Mouse (Mus musculus): ENCODE results near the gene Camk2n1.

DNA sequence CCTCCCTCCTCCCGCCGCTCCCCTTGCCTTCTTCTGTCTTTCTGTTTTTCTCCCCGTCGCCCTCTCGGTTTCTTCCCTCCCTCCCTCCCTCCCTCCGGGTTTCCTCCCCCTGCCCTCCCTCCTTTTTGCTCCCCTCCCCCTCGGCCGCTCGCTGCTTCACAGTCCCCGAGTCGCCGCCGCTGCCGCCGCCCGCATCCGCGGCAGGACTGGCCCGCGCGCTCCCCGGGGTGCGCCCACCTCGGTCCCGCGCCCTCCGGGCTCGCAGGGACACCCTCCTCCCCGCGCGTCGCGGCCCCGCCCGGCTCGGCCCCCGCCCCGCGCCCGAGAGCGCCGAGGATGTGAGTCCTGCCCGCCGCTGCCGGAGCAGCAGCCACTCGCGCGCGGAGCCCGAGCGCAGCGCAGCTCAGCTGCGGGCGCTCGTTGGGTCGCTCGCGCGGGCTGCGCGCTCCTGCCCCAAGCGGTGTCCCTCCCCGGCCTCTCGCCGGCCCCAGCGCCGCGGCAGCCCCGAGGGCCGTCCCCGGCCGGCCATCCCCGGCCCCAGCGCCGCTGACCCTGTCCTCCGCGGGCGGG, 542 bp downstream of the Camk2n1 start:
- TF ChIP-seq ZKSCAN1 (IDR thresholded peaks at IDR 0.05; ENCODE audit: low read depth, low read length): no peak
- TF ChIP-seq CHD1 (IDR thresholded peaks at IDR 0.05; ENCODE audit: low read depth, low read length): no peak
- TF ChIP-seq CTCF (IDR thresholded peaks at IDR 0.05 in 2 of 3, conservative IDR thresholded peaks at IDR 0.05 in 1 of 3; ENCODE audit: control insufficient read depth in 1 of 3, insufficient read depth in 1 of 3, low read depth in 2 of 3, low read length in 3 of 3, poor library complexity in 1 of 3, severe bottlenecking in 1 of 3): no peak
- TF ChIP-seq CHD2 (IDR thresholded peaks at IDR 0.05; ENCODE audit: low read length): no peak
- no peak for TF ChIP-seq ZC3H11A (IDR thresholded peaks at IDR 0.05; ENCODE audit: low read depth, low read length)
- TF ChIP-seq SMC3 (IDR thresholded peaks at IDR 0.05; ENCODE audit: low read depth, low read length): no peak
- no peak for TF ChIP-seq SIN3A (IDR thresholded peaks at IDR 0.05; ENCODE audit: low read length)
- TF ChIP-seq GATA1 (IDR thresholded peaks at IDR 0.05; ENCODE audit: low read depth, low read length): no peak
- TF ChIP-seq TCF12 (IDR thresholded peaks at IDR 0.05; ENCODE audit: low read depth, low read length): no peak
- TF ChIP-seq EP300 (IDR thresholded peaks at IDR 0.05; ENCODE audit: low read depth in 1 of 2, low read length in 2 of 2): no peak
- no peak for TF ChIP-seq ETS1 (IDR thresholded peaks at IDR 0.05; ENCODE audit: low read depth, low read length)
- TF ChIP-seq ZNF384 (IDR thresholded peaks at IDR 0.05; ENCODE audit: low read depth, low read length): no peak
- no peak for TF ChIP-seq POLR2A (IDR thresholded peaks at IDR 0.05; ENCODE audit: control insufficient read depth in 1 of 2, insufficient read depth in 1 of 2, low read depth in 1 of 2, low read length in 2 of 2, poor library complexity in 1 of 2)
- no peak for TF ChIP-seq HCFC1 (IDR thresholded peaks at IDR 0.05; ENCODE audit: low read depth, low read length)
